Mouse (Mus musculus) hindbrain, embryonic 10.5 days (tissue): ENCODE data around the gene Hist1h1t. TPM values are rescaled to one million over a fixed set of nuclear protein-coding genes. Genes with fewer than 3 reads are reported as not detected.
"Not testable (repeated sequence)": the region's sequence is repeated elsewhere in the genome, so short reads cannot be mapped to it uniquely, and the experiment has no call there.

Experiments
- DNase-seq: peaks from one replicate; pipeline ENCODE4 v3.0.0-alpha.2; 2017; ENCODE audit warnings: low spot score
- H3K27ac ChIP-seq: fragments of 300-500 bp; sonication (generic); 2 replicates; pipeline ENCODE4 v1.5.1; 2016; ENCODE audit warnings: mild to moderate bottlenecking, moderate library complexity
- H3K27me3 ChIP-seq: fragments of 300-500 bp; sonication (generic); 2 replicates; pipeline ENCODE4 v1.6.1; 2016; ENCODE audit warnings: mild to moderate bottlenecking; ENCODE audit not compliant: poor library complexity, insufficient read depth, severe bottlenecking
- H3K36me3 ChIP-seq: fragments of 300-500 bp; sonication (generic); 2 replicates; pipeline ENCODE4 v1.6.1; 2016; ENCODE audit warnings: mild to moderate bottlenecking, moderate library complexity
- H3K4me1 ChIP-seq: fragments of 300-500 bp; sonication (generic); replicated peaks from 2 replicates; pipeline ENCODE4 v1.6.1; 2016; ENCODE audit warnings: mild to moderate bottlenecking
- H3K4me3 ChIP-seq: fragments of 300-500 bp; sonication (generic); 2 replicates; pipeline ENCODE4 v1.5.1; 2016; ENCODE audit warnings: mild to moderate bottlenecking, moderate library complexity
- H3K9me3 ChIP-seq: fragments of 300-500 bp; sonication (generic); 2 replicates; pipeline ENCODE4 v1.6.1; 2016; ENCODE audit warnings: mild to moderate bottlenecking, moderate library complexity
- WGBS: fragments of 180-500 bp; shearing (Covaris S2); methylation state at CpG from one replicate; pipeline ENCODE4 v1.1.7; 2016; 5-methylcytosine and 5-hydroxymethylcytosine counted together
- polyA plus RNA-seq: library from polyadenylated mRNA; unstranded; fragments of >200 nt; fragmentation: Nextera tagmentation; extraction: Ambion mirVana; gene quantifications from 2 replicates; pipeline ENCODE4 v1.2.1, GENCODE M21; 2016

Gene Hist1h1t
- polyA plus RNA-seq, 1 experiment from 2014 or later = not detected

GRCm38 (mm10) chr13:23688956-23689355, 6.7 kb upstream of the Hist1h1t start:
- H3K27ac ChIP-seq = no peak overlapping the region
- 94% methylated on average over 2 of the region's 2 CpGs for WGBS
- no peaks in the 10 kb centered on the region for H3K27me3 ChIP-seq
- no peaks in the 10 kb centered on the region for H3K9me3 ChIP-seq
- peaks cover 14% of the 10 kb centered on the region for H3K4me1 ChIP-seq
- no peak for DNase-seq
- H3K36me3 ChIP-seq = no peaks in the 10 kb centered on the region
- no peak overlapping the region for H3K4me3 ChIP-seq

- peaks cover 14% of the 10 kb centered on the region for H3K4me1 ChIP-seq
- H3K27me3 ChIP-seq = no peaks in the 10 kb centered on the region
- 84% methylated on average over 2 of the region's 2 CpGs for WGBS
These were observed 6.2 kb upstream of the Hist1h1t start for GRCm38 (mm10) chr13:23689459-23689858.

DNA sequence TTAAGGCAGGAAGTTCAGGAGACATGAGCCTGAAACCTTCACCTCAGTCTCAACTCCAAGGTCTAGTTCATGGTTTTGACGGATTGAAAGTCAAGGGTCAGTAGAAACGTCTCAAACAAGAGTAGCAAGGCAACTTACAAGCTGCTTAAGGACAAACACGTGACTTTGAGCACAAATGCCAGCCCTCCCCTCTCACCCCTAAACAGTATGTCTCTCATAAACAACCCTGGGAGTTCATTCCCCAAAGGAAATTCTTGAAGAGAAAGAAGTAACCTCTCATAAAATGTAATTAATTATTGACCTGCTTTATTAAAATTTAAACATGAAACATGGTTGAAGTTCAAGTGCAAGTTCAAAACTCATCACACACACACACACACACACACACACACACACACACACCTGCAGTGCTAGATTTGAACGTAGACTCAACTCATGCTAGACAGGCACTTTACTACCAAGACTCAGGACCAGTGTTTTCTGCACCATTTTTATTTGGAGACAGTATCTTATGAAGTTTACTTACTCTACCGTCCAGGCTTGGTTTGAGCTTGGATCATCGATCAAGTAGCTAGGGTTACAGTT, 1.7 kb upstream of the Hist1h1t start:
- H3K36me3 ChIP-seq = no peaks in the 10 kb centered on the region
- no peak overlapping the region for H3K27ac ChIP-seq
- WGBS = 82% methylated on average over 6 of the region's 6 CpGs
- H3K4me1 ChIP-seq = peaks cover 20% of the 10 kb centered on the region
- H3K27me3 ChIP-seq = no peaks in the 10 kb centered on the region
- H3K4me3 ChIP-seq = no peak overlapping the region
- no peak for DNase-seq
- no peaks in the 10 kb centered on the region for H3K9me3 ChIP-seq

More at GRCm38 (mm10) chr13:23689459-23689858, 6.2 kb upstream of the Hist1h1t start:
- H3K9me3 ChIP-seq = no peaks in the 10 kb centered on the region
- H3K27ac ChIP-seq = no peak overlapping the region
- H3K4me3 ChIP-seq = no peak overlapping the region
- DNase-seq = no peak
- H3K36me3 ChIP-seq = no peaks in the 10 kb centered on the region

DNA sequence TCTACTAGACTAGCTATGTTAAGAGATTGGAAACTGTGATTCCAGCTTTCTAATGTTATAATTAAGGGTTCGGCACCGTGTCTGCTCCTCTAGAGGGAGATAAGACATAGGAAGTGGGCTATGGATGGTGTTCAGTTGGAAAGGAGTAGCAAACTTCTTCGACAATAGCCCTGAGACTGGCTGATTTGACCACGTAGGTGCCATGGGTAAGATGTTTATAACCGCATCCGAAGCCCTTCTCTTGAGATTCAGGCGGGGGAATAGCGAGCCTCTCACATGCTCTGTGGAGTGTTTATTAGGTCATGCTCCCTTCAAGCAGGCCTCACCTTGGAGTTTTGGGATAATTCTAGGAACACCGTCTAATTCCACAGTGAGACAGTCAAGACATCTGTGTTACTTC, 658 bp upstream of the Hist1h1t start:
- Histone ChIP-seq H3K4me1 (peaks cover 24% of the 10 kb centered on the region), H3K4me3 (no peak overlapping the region), H3K9me3 (no peaks in the 10 kb centered on the region), H3K27ac (no peak overlapping the region), H3K27me3 (no peaks in the 10 kb centered on the region), H3K36me3 (no peaks in the 10 kb centered on the region)
- WGBS = 96% methylated on average over 9 of the region's 9 CpGs
- no peak for DNase-seq

- peak overlapping the region; percentile 18; the same call in 1 of the 2 replicates for H3K4me3 ChIP-seq
- peak overlapping the region; percentile 75 for H3K27ac ChIP-seq
- no peak for DNase-seq
- H3K9me3 ChIP-seq = no peaks in the 10 kb centered on the region
- no peaks in the 10 kb centered on the region for H3K27me3 ChIP-seq
- peaks cover 29% of the 10 kb centered on the region for H3K4me1 ChIP-seq
- 55% methylated on average over 15 of the region's 15 CpGs for WGBS
- no peaks in the 10 kb centered on the region for H3K36me3 ChIP-seq
These were observed 454 bp downstream of the Hist1h1t start for GRCm38 (mm10) chr13:23696061-23696474.

GRCm38 (mm10) chr13:23697491-23698299, 2.1 kb downstream of the Hist1h1t start:
- Histone ChIP-seq H3K4me3 (peak overlapping the region; percentile 55), H3K9me3 (no peaks in the 10 kb centered on the region), H3K36me3 (no peaks in the 10 kb centered on the region), H3K4me1 (peaks cover 30% of the 10 kb centered on the region), H3K27me3 (no peaks in the 10 kb centered on the region), H3K27ac (peak overlapping the region; percentile 89)
- peak; percentile 56 for DNase-seq
- WGBS = under 1% methylated on average over 24 of the region's 32 CpGs

DNA sequence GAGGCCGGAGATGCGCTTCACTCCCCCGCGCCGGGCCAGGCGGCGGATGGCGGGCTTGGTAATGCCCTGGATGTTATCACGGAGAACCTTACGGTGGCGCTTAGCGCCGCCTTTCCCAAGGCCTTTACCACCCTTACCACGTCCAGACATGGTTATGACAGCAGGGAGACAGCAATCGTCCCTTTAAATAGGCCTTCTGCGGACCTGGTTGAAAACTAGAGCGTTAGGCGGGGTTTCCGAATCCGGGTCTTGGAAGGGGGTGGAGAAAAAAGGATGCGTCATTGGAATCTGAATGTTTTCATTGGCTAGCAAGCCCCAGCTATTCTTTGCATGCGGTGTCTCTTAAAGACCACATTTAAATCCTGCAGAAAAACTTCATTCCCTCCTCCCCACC, 2.7 kb downstream of the Hist1h1t start, which contains the start of gene Hist1h4c:
Hist1h4c (minus strand) TSS at position 155 of the 394 bp plus-strand sequence.
- peak; percentile 98 for DNase-seq
- H3K4me1 ChIP-seq = peaks cover 30% of the 10 kb centered on the region
- under 1% methylated on average over 22 of the region's 22 CpGs for WGBS
- H3K27me3 ChIP-seq = no peaks in the 10 kb centered on the region
- H3K9me3 ChIP-seq = no peaks in the 10 kb centered on the region
- peak within 1 kb of the TSS; percentile 89 for H3K27ac ChIP-seq
- H3K36me3 ChIP-seq = no peaks in the 10 kb centered on the region
- peak within 1 kb of the TSS; percentile 55 for H3K4me3 ChIP-seq

DNA sequence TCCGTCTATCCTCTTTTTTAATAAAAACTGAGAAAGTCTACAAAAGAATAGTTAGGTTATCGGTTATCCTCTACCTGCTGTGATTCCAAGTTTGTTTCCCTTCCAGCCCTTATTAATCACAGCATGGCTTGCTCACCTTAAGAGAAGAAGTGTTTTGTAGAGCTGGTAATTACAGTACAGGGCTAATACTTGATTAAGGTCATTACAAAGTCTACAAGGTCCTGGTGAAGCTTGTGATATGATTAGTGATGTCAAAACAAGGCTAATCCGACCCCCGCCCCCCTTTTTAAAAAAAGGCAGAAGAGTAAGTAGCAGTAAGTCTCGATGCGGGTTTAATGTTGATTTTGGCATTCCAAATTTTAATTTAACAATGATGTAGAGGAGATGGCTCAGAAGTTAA, 3.4 kb downstream of the Hist1h1t start:
- Histone ChIP-seq H3K4me3 (peak overlapping the region; percentile 55), H3K9me3 (no peaks in the 10 kb centered on the region), H3K4me1 (peaks cover 30% of the 10 kb centered on the region), H3K36me3 (no peaks in the 10 kb centered on the region), H3K27ac (peak overlapping the region; percentile 89), H3K27me3 (no peaks in the 10 kb centered on the region)
- DNase-seq = no peak
- WGBS = 72% methylated on average over 6 of the region's 6 CpGs

DNA sequence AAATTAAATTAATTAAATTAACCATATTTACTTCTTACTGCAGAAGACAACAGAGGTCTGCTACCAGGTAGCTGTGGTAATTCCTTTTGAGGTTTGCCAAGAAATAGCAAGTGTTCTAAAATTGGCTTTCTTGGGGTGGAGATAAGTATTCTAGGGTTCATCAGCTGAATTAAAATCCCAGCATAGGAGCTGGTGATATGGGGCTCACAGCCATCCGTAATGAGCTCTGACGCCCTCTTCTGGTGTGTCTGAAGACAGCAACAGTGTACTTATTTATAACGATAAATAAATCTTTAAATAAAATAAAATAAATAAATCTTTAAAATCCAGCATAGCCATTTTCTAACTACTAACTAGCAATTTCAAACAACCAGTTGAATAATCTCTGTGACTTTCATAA, 4.2 kb downstream of the Hist1h1t start:
- Histone ChIP-seq H3K27ac (no peak overlapping the region), H3K36me3 (no peaks in the 10 kb centered on the region), H3K4me1 (peaks cover 30% of the 10 kb centered on the region), H3K9me3 (no peaks in the 10 kb centered on the region), H3K27me3 (0 out of 2 replicates have a peak, but pooled peaks cover 2% of the 10 kb centered on the region), H3K4me3 (no peak overlapping the region)
- WGBS = 73% methylated on average over 3 of the region's 3 CpGs
- DNase-seq = no peak

DNA sequence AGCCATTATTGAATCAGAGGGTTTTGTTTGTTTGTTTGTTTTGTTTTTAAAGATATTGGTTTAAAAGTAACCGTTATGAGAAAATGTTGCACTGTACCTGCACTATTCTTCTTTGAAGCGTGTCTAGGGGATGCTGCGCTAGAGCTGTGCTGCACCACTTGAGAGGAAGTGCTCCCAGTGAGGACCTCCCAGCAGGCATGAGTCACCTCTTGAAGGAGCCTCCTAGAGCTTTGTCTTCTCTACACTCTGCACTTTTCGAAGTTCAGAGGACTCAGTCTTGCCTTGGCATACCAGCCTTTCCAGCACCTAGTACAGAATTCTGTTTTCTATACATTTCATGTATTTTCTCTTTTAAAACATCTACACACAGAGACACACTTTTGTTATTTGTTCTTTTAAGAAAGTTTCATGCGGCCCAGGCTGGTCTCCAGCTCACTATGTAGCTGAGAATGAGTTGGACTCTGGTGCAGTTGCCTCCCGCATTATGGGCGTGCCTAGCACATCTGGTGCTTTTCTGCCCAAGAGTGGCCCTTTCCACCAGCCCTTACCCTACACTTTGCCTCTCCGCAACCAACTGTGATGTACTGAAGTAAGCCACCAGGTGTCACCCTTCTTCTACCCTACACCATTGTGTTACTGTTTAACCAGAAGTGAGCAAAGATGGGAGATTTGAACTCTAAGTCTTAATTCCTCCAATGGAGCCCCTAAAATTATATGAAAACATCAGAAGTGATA, 5.3 kb downstream of the Hist1h1t start:
- DNase-seq = peak; percentile 73
- Histone ChIP-seq H3K36me3 (no peaks in the 10 kb centered on the region), H3K27me3 (0 out of 2 replicates have a peak, but pooled peaks cover 2% of the 10 kb centered on the region), H3K4me3 (no peak overlapping the region), H3K9me3 (no peaks in the 10 kb centered on the region), H3K27ac (peak overlapping the region; percentile 66; the same call in 1 of the 2 replicates), H3K4me1 (peaks cover 25% of the 10 kb centered on the region)
- 33% methylated on average over 8 of the region's 8 CpGs for WGBS

DNA sequence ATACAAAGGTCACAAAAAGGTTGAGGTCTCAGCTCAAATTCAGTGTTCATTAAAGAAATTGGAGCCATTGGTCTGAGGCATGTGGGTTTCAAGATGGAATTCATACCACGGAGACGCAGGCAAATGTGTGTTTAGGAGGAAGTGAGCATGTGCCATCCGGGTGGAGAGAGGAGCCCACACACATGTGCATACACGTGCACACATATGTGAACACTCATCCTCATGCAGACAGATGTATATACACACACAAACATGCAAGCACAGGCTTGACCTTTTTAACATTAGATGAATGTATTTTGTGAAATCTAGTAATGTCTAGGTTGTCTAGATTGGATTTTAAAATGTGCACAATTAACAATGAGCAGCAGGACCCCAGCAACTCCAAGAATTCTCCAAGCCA, 6.6 kb downstream of the Hist1h1t start:
- H3K4me3 ChIP-seq = no peak overlapping the region
- no peak overlapping the region for H3K27ac ChIP-seq
- H3K4me1 ChIP-seq = peaks cover 19% of the 10 kb centered on the region
- 80% methylated on average over 4 of the region's 4 CpGs for WGBS
- no peak for DNase-seq
- no peaks in the 10 kb centered on the region for H3K9me3 ChIP-seq
- peaks cover 6% of the 10 kb centered on the region; the same call in 1 of the 2 replicates for H3K27me3 ChIP-seq
- no peaks in the 10 kb centered on the region for H3K36me3 ChIP-seq

DNA sequence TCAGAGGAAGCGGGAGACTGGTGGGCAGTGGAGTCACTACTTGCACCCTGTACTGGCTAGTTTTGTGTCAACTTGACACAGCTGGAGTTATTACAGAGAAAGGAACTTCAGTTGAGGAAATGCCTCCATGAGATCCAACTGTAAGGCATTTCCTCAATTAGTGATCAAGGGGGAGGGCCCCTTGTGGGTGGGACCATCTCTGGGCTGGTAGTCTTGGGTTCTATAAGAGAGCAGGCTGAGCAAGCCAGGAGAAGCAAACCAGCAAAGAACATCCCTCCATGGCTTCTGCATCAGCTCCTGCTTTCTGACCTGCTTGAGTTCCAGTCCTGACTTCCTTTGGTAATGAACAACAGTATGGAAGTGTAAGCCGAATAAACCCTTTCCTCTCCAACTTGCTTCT, 7.2 kb downstream of the Hist1h1t start:
- DNase-seq, H3K9me3 ChIP-seq, H3K36me3 ChIP-seq, H3K4me3 ChIP-seq, H3K27ac ChIP-seq: not testable (repeated sequence)
- 82% methylated on average over 2 of the region's 2 CpGs for WGBS
- Histone ChIP-seq H3K4me1 (peaks cover 14% of the 10 kb centered on the region), H3K27me3 (peaks cover 12% of the 10 kb centered on the region; the same call in 1 of the 2 replicates)
